Mouse (Mus musculus) ES-E14 (cell line): ENCODE results near the gene Capn8.

ENCODE experiments used
- MAFK ChIP-seq: IDR thresholded peaks from 2 replicates; pipeline ENCODE4 v1.6.1; 2014; ENCODE audit warnings: mild to moderate bottlenecking, low read depth, low read length, inconsistent platforms; ENCODE audit not compliant: insufficient read depth
- ZC3H11A ChIP-seq: IDR thresholded peaks from 2 replicates; pipeline ENCODE4 v1.6.1; 2012; ENCODE audit warnings: low read depth, mild to moderate bottlenecking, inconsistent platforms, low read length, borderline replicate concordance
- ZNF384 ChIP-seq: IDR thresholded peaks from 2 replicates; pipeline ENCODE4 v1.6.1; 2012; ENCODE audit warnings: low read depth, low read length, inconsistent platforms

- TF ChIP-seq ZC3H11A (no peak), MAFK (no peak), ZNF384 (no peak)
These were observed 61.4 kb downstream of the Capn8 start for GRCm38 (mm10) chr1:182626197-182626596.
